Mouse (Mus musculus): ENCODE results near the gene Gm9046.
"Not testable (repeated sequence)": the region's sequence is repeated elsewhere in the genome, so short reads cannot be mapped to it uniquely, and the experiment has no call there.

Gene Gm9046

DNA sequence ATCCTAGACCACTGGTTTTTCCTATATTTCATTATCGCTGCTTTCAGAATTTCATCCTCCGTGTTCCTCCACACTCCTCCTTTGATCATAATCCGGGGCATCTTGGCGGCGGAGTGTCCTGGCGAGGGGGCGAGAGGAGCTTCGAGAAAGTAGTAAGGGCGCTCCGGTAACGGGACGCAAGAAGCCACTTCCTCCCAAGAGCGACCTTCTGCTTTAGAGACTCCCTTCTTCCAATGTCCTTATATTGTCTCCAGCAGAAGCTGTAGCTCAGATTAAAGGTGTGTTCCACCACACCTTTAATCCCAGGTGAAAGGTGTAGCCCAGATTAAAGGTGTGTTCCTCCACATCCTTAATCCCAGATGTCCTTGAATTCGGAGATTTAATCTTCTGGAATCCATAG lies at the start of gene Gm9046:
TSS of gene Gm9046 (minus strand) at position 101 of the 400 bp plus-strand sequence.
- not testable (repeated sequence) for DNase-seq

DNA sequence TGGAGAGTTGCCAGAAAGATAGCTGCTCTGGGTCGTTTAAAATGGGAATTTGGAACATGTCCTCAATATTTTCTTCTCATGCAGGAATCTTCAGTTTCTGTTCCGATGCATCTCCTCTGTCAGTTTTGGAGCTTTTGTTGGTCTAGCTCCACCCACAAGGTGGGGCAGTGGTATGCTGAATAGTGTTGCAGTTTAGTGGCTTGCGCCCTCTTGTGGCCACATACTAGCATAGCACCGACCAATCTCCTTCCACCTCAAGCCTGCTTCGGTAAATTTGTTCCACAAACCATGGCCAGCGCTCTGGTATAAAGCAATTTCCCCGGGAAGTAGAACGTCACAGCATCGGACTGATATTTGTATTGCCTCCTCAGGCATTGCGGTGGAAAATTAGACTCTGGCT lies 27.4 kb upstream of the Gm9046 start:
- DNase-seq, result peak; percentile 88

DNA sequence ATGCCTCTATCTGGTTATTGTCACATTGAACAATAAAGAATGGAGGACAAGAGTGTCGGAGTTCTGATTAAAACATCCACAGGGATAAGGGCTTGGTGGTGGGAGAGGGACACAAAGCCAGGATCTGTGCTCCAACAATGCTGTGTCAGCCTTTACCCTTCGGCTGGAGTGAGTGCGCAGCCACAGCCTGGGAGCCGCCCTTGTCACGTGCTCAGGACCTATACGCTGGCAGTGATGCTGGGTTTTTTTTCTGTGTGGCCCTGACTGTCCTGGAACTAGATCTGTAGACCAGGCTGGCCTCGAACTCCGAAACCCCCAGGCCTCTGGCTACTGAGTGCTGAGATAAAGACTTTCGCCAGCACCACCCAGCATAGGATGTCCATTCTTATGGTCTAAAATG lies 26.5 kb upstream of the Gm9046 start:
- no peak for DNase-seq

DNA sequence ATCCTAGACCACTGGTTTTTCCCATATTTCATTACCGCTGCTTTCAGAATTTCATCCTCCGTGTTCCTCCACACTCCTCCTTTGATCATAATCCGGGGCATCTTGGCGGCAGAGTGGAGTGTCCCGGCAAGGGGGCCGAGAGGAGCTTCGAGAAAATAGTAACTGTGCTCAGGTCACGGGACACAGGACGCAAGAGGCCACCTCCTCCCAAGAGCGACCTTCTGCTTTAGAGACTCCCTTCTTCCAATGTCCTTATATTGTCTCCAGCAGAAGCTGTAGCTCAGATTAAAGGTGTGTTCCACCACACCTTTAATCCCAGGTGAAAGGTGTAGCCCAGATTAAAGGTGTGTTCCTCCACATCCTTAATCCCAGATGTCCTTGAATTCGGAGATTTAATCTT lies 10.9 kb upstream of the Gm9046 start, which contains the start of gene Gm9049:
TSS of gene Gm9049 (minus strand) at position 101 of the 400 bp plus-strand sequence.
- DNase-seq, result not testable (repeated sequence)

DNA sequence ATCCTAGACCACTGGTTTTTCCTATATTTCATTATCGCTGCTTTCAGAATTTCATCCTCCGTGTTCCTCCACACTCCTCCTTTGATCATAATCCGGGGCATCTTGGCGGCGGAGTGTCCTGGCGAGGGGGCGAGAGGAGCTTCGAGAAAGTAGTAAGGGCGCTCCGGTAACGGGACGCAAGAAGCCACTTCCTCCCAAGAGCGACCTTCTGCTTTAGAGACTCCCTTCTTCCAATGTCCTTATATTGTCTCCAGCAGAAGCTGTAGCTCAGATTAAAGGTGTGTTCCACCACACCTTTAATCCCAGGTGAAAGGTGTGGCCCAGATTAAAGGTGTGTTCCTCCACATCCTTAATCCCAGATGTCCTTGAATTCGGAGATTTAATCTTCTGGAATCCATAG lies 5.5 kb upstream of the Gm9046 start, which contains the start of gene Gm9048:
TSS of gene Gm9048 (minus strand) at position 101 of the 400 bp plus-strand sequence.
- DNase-seq, result not testable (repeated sequence)

DNA sequence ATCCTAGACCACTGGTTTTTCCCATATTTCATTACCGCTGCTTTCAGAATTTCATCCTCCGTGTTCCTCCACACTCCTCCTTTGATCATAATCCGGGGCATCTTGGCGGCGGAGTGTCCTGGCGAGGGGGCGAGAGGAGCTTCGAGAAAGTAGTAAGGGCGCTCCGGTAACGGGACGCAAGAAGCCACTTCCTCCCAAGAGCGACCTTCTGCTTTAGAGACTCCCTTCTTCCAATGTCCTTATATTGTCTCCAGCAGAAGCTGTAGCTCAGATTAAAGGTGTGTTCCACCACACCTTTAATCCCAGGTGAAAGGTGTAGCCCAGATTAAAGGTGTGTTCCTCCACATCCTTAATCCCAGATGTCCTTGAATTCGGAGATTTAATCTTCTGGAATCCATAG lies 5.3 kb downstream of the Gm9046 start, which contains the start of gene Gm9045:
TSS of gene Gm9045 (minus strand) at position 101 of the 400 bp plus-strand sequence.
- DNase-seq, result not testable (repeated sequence)

DNA sequence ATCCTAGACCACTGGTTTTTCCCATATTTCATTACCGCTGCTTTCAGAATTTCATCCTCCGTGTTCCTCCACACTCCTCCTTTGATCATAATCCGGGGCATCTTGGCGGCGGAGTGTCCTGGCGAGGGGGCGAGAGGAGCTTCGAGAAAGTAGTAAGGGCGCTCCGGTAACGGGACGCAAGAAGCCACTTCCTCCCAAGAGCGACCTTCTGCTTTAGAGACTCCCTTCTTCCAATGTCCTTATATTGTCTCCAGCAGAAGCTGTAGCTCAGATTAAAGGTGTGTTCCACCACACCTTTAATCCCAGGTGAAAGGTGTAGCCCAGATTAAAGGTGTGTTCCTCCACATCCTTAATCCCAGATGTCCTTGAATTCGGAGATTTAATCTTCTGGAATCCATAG lies 10.7 kb downstream of the Gm9046 start, which contains the start of gene Gm9044:
TSS of gene Gm9044 (minus strand) at position 101 of the 400 bp plus-strand sequence.
- not testable (repeated sequence) for DNase-seq

DNA sequence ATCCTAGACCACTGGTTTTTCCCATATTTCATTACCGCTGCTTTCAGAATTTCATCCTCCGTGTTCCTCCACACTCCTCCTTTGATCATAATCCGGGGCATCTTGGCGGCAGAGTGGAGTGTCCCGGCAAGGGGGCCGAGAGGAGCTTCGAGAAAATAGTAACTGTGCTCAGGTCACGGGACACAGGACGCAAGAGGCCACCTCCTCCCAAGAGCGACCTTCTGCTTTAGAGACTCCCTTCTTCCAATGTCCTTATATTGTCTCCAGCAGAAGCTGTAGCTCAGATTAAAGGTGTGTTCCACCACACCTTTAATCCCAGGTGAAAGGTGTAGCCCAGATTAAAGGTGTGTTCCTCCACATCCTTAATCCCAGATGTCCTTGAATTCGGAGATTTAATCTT lies 16.2 kb downstream of the Gm9046 start, which contains the start of gene Gm9040:
TSS of gene Gm9040 (minus strand) at position 101 of the 400 bp plus-strand sequence.
- not testable (repeated sequence) for DNase-seq

DNA sequence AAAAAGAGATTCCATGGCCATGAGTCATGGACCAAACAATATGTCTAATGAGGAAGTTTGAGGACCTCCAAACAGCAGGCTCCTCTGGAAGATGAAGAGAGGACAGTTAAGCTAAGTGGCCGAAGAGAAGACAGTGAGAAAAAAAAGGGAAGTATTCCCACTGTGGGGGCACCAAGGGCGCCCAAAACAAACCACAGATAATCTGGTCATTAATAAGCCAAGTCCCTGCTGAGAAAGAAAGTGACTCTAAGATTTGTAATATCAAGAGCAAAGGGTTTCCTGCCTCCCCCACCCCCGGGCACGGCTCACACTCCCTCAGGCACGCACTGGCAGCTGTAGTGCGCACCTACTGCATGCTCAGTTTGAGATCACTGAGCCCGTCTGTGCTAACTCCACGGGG lies 24.0 kb downstream of the Gm9046 start:
- DNase-seq, result no peak

DNA sequence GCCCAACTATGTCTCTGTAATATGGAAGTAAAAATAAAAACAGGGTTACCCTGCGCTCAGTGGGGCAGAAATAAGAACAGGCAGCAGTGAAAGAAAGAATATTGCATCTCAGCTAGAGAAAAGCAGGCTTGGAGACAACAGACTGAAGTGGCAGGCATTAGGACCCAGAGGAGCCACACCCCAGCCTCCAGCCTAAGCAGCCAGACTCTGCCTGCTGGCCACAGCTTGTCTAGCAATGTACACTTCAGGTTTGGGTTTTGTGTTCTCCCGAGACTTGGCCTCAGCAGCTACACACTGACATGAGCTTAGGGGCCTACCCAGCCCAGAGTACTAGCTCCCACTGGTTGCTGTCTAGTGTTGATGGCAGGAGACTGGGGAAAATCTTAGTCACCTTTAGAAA lies 40.9 kb downstream of the Gm9046 start:
- DNase-seq, result not testable (repeated sequence)

DNA sequence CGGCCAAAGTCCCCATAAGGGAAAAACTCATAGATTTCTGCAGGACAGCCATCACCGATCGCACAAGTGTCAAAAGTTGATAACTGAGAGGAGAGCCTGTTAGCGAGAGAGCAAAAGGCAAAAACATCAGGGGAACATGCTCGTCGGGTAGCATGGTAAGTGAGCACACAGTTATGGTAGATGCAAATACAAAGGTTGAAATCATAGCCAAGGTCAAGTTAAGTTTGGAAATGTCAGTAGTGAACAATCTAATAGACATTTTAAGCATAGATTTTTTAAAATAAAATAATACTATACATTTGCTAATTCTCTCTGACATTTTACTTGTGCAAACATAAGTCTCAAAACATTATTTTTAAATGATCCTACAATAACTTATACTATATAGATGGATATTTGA lies 48.1 kb downstream of the Gm9046 start, which contains the start of gene Iltifb:
TSS of gene Iltifb (minus strand) at position 101 of the 400 bp plus-strand sequence.
- DNase-seq, result no peak
